Mouse (Mus musculus): ENCODE measurements around the gene Haus8. TPM values are rescaled to one million over a fixed set of nuclear protein-coding genes. Genes with fewer than 3 reads are reported as not detected.
"Not testable (repeated sequence)": the region's sequence is repeated elsewhere in the genome, so short reads cannot be mapped to it uniquely, and the experiment has no call there.

The Haus8 gene
- total RNA-seq (2021): 1 to 10 TPM; 7.8 to 9.9 TPM

- peak; percentile 95 for DNase-seq
Observed at GRCm38 (mm10) chr8:71272286-71273150, at the start of gene Haus8, which contains the start of gene Myo9b. TSS of gene Haus8 (minus strand) at chr8:71272934. TSS of gene Myo9b (plus strand) at chr8:71272714.

DNA sequence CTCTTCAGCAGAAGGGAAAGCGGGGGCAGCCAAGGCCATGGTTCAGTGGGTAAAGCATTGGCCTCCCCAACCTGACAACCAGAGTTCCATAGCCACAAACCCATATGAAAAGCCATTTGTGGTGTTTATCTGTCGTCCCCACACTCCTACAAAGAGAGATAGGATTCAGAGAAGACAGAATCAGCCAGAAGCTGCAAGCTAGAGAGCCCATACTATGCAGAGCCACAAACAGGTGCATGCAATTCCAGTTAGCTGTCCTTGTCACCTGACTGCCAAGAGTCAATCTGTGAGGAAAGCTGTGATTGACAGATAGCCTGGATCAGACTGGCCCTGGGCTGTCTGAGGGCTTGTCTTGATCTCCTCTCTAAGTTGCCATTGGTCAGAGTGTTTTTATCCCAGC lies 47.0 kb upstream of the Haus8 start:
- DNase-seq: not testable (repeated sequence)

GRCm38 (mm10) chr8:71318610-71319009 lies 45.9 kb upstream of the Haus8 start:
- not testable (repeated sequence) for DNase-seq

DNA sequence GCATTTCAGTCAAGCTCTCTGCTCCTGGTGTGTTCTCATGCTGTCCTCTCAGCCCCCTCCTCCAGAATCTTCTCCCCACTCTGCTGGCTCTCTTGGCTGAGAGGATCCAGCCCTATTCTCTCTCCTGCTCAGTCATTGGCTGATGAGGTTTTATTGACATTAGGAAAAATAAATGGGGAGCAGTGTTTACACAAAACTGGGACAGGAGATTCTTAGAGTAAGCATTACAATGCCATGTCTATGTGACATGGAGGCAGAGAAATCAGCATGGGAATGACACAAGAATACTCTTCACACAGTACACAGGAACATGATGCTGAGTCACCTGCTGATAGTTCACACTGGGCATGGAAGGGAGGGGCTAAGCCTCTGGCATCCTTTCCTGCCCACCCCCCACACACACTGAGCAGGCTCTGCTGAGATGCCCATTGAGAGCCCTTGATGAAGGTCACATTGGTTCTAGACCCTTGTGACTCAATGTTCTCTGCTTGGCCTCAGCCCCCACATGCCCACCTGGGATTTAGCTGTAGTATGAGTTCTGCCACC lies 43.8 kb upstream of the Haus8 start:
- no peak for DNase-seq

DNA sequence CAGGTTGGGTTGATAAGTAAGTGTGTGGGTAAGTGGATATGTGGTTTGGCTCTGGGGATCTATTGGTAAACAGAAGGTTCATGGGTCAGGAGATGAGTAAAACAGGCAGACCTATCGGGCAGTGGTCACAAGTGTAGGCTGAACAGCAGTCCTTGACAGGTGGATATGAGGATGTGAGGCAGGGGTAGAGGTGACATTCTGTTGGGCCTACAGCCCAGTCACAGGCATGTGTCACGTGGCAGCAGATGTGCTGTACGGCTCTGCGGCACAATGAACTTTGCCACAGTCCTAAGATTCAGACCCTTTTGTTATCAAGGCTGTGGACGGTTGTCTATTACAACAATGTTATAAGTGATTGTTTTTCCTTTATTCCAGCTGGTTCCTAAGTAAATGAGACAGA lies 43.2 kb upstream of the Haus8 start:
- DNase-seq: no peak

DNA sequence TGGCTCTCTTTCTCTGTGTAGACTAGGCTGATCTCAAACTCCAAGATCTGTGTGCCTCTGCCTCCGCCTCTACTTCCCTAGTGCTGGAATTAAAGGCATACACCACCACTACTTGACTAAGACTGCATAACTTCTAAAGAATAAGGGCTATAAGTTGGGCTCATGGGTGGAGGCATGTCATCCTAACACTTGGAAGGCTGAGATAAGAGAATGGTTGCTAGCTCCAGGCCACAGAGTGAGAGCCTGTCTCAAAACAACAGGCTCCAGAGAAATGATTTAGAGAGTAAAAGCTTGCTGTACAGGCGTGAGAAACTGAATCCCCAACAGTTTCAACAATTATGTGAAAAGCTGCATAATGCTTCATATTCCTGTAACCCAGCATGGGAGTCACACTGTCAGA lies 41.2 kb upstream of the Haus8 start:
- DNase-seq: no peak

- no peak for DNase-seq
Observed at GRCm38 (mm10) chr8:71312700-71313099, 40.0 kb upstream of the Haus8 start.

DNA sequence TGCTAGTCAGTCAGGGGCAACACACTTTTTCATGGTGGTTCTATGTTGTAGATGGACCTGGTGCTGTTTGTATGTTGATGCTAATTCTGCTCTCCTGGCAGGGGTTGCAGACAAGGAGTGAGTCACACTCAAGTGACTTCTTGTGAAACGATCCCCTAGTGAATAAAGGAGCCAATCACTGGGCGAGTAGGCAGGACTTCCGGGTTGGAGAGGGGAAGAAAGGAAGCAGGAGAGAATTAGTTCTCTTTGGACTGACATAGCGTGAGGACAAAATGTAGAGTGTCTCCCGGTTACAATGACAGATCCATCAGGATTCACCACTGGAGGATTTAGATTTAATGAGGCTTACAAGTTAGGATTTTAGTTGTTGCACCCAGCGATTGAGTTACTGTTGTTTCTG lies 37.7 kb upstream of the Haus8 start:
- DNase-seq: no peak

- no peak for DNase-seq
Observed at GRCm38 (mm10) chr8:71307913-71308312, 35.2 kb upstream of the Haus8 start.

- DNase-seq: no peak
Observed at GRCm38 (mm10) chr8:71307371-71307770, 34.6 kb upstream of the Haus8 start.

DNA sequence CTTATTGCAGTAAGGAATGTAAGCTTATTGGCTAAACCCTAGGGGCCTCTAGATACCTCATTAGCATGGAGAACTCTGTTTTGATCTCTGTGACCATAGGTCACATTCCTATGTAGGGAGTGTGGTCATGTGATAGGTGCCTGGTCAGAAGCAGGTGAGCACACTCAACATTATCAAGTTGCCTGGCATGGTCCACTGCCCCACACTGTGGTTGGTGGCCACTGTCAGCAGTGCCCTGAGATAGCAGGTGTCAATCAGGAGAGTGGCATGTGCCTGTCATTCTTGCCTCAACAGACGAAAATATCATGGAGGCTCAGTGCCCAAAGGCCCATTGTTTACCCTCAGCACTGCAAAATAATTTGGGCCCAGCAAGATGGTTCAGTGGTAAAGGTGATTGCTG lies 33.3 kb upstream of the Haus8 start:
- no peak for DNase-seq

DNA sequence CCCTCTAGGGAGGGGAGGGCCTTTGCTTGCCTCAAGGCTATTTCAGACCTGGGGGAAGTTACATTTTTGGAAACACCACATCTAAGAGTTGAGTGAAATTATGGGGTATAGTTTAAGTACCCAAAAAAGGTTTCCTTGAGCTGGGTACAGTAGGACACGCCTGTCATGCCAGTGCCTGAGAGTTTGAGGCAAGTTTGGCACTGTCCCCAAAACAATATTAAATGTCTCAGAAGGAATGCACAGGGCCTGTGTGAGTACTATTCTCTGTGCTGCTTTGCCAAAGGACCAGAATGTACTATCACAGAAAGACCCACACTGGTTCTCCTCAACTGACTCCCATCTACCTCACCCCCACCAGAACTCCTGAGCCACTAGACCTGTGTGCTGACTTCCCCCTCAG lies 30.9 kb upstream of the Haus8 start:
- DNase-seq: no peak

DNA sequence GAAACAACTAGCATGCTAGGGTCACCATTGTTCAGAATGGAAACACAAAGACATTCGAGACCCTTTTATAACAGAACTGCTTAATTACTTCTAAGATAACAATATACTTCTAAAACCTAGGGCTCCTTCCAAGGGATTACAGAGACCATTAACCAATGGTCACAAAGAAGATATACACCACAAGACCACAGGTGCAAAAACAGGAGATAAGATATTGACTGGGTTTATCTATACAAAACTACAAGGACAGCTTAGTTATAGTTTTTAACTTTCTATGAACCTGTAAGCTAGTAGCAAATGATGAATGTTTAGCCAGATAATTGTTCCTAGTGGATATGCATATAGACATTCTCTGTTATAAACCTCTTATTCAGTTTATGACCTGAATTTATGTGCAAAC lies 30.1 kb upstream of the Haus8 start:
- DNase-seq: no peak

DNA sequence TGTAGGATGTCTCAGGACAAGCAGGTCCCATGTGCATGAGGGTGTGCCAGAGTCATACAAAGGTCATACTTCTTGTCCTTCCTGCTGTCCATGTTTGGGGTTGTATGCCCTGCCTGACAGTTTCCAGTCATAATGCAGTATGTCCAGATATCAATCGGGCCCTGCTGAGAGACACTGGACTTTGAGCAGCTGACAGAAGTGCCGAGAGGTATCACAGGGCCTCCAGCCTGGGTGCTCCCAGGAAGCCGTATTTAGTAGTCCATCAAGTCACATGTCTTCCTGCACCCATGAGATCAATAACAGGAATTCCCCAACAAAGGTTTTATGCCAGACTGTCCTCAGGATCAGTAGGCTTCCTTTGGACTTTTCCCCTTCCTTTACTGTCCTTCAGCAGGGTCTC lies 27.0 kb upstream of the Haus8 start:
- no peak for DNase-seq

DNA sequence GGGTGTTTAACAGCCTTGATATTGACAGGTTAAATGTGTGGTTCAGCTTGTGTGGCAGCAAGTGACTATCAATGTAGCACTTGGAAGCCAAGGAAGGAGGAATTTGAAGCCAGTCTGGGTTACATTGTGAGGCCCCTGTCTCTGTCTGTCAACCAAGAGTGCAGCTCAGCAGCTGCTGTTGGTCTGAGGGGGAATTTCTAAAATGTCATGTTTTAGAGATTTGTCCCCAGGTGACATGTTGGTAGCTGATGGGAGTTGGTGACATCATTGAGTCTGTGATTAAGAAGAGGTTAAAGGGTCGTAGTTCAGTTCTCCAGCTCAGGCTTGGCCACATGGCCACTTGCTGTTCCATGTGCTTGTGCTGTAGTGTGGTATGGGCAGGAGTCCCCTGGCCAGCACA lies 24.7 kb upstream of the Haus8 start:
- no peak for DNase-seq

- DNase-seq: no peak
Observed at GRCm38 (mm10) chr8:71296784-71297183, 24.1 kb upstream of the Haus8 start.

DNA sequence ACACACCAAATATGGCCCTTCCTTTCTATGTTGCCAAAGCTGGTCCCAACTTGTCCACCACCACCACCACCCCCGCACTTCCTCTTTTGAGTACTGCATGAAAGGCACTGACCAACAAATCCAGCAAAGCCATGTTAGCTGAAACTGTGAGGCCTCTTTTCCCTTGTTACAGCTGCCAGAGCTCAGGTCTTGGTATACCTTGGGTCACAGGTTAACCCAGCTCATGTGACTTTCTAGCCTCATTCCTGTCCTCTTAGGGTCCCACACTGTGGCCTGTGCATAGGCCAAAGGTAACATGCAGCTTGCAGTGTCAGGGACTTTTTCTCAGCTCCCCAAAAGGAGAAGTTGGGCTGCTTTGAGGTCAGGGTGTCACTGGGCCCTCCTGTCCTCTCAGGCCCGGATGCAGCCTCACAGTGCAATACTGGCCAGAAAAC lies 23.5 kb upstream of the Haus8 start:
- DNase-seq: no peak

- not testable (repeated sequence) for DNase-seq
Observed at GRCm38 (mm10) chr8:71293930-71294329, 21.2 kb upstream of the Haus8 start.

DNA sequence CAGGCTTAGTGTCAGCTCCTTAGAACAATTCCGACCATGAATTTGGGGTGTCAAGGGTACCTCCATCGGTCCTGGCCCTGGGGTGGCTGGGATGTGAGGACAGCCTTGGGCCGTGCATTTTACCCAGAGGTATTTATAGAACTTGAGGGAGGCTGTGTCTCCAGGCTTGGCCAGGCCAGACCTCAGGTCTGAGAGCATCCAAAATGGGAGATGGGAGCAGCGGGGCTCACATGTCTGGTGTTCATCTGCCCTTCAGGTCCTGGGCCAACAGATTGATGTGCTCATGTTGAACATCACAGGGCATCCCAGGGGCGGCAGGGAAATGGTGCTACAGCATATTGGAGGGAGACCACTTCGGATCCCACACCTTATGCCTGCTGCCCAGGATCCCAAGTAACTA lies 18.6 kb upstream of the Haus8 start:
- no peak for DNase-seq

GRCm38 (mm10) chr8:71290911-71291310 lies 18.2 kb upstream of the Haus8 start:
- DNase-seq: no peak

- no peak for DNase-seq
Observed at GRCm38 (mm10) chr8:71290211-71290610, 17.5 kb upstream of the Haus8 start.

GRCm38 (mm10) chr8:71289098-71289497 lies 16.4 kb upstream of the Haus8 start:
- DNase-seq: no peak

GRCm38 (mm10) chr8:71288441-71288949 lies 15.8 kb upstream of the Haus8 start:
- no peak for DNase-seq

DNA sequence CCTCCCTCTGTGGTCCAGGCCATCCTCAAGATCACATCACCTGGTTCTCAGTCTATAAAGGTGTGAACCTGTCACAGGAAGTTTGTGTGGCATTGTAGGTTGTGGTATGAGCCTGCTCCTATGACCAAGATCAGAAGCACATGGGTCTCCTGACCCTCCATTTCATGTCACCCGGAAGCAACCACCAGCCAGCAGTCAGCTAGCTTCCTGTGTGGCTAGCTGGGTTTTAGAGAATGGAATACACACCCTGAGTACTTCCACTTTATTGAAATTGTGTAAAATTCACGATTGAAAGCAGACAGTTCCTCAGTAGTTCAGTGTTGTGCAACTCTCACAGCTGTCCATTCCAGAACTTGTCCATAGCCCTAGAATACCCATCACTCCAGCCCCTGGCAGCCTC lies 13.5 kb upstream of the Haus8 start:
- DNase-seq: not testable (repeated sequence)

Data from layer of hippocampus, postnatal 36 days (tissue).